Mouse (Mus musculus): Measurements from ENCODE around the gene Palm.

Gene Palm

DNA sequence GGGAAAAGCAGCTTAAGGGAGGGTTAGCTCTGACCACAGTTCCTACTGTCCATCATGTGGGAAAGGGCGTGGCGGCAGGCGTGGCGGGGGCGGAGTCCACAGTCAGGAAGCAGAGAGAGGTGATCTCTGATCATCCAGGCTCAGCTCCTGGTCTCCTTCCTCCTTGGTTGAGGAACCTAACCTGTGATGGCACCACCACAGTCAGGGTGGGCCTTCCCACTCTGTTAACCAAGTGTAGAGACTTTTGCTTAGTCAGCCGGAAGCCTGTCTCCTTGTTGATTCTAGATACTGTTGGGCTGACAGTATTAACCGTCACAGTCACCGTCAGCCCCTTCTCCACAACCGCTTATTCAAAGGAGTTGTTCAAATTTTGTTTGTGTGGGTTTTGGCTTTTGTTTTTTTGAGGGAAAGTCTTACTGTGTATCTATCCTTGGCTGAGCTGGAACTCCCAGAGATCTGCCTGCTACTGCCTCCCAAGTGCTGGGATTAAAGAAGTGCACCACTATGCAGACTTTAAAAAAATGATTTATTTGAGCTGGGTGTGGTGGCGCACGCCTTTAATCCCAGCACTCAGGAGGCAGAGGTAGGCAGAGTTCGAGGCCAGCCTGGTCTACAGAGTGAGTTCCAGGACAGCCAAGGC lies 5.0 kb downstream of the Palm start:
- no peak for DNase-seq (ENCODE audit: low read depth, low spot score)

DNA sequence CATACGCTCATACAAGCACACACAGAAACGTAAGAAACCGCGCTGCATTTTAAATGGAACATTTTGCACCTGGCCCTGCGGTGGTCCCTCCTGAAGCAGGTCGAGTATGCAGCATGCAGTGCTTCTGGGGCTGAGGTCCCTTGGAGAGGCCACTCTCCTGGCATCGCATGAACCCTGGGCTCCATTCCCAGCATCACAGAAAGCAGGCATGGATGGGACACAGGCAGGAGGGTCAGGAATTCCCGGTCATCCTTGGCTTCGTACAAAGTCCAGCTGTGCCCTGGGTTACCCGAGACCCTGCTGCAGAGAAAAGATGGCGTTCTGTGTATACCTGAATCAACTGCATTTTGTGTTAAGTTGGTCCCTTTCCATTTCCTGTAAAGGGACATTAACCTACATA lies 7.1 kb downstream of the Palm start:
- no peak for DNase-seq (ENCODE audit: low read depth, low spot score)

DNA sequence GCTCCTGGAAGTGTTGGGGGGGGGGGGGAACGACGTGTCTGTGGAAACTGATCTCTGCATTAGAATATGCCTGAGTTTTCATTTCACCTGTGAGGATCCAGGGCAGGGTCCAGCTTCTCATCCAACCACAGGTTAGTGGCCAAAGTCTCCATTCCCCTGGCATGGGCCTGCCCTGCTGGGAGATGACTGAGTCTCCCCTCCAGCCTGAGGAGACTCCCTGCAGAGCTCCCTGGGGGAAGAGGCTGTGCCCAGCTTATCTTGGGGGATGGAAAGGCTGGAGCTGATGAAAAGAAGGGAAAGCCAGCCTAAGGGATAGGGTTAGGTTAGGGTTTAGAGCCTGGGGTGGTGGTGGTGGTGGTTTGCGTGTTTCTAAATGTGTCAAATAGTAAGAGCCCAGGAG lies 8.5 kb downstream of the Palm start:
- no peak for DNase-seq (ENCODE audit: low read depth, low spot score)

DNA sequence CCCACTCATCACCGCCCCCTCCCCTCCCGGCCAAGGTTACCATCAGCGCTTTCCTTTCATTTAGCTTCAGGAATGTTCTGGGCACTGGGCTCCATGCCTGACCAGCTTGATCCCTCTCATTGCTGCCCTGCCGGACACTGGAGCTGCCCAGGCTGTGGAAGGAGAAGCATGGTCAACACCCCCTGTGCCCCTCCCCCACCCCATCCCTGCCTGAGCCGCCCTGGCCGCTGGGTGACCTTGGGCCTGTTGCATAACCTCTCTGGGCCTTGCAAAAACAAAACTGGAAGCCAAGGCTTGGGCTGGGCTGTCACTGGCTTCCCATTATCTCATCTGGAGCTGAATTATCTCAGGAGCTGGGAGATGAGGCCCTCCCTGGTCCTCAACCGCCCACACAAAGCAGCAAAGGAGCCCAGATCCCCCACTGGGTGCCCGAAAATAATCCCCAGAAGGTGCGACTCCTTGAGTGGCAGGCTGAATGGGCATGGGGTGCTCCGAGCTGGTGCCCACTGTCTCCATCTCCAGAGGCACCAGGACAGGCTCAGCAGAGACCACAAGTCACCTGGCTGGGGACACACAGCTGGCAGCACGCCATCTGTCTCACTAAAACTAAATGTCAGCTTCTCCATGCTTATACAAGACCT lies 9.1 kb downstream of the Palm start:
- DNase-seq (ENCODE audit: low read depth, low spot score), result peak; percentile 64

DNA sequence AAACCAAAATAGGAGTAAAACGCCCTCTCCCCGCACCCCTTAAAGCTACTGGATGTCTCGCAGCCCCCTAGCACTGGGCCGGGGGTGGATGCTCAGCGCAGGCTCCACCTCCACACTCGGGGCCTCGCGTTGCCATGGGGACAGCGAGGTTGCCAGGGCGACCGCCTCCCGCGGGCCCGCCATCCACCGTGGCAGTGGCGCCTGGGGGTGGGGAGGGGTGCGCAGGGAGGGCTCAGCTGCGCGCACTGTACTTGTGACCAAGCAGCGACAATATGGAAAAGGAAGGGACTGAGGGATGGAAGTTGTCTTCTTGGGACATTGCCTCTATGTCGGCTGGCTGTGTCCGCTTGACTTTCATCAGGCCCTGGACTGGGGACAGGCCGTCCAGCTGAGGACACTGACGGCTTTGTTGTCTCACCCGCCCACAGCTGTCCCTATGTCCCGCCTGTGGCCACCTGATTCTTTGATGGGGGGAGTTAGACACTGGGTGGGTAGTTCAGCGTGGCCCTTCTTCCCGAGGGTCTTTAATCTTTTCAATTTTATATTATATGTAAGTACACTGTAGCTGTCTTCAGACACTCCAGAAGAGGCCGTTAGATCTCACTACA lies 10.4 kb downstream of the Palm start:
- peak; percentile 93 for DNase-seq (ENCODE audit: low read depth, low spot score)

DNA sequence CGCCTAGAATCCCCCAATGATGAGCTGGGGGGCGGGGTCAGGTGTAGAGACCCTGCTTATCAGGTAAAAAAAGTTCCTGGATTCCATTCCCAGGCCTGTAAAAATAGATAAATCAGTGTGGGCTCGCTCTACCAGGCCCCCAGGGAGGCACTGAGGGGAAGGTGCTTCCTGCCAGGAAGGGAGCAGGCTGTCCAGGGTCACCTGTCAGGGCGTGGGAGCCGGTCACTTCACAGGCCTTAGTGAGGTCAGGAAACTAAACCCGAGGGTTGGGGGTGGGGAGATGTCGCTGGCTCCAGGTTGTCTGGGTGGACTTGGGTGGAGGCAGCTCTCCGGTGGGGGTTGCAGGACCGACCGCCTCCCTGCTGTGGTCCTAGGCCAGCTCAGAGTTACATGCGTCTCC lies 12.3 kb downstream of the Palm start:
- DNase-seq (ENCODE audit: low read depth, low spot score), result no peak

DNA sequence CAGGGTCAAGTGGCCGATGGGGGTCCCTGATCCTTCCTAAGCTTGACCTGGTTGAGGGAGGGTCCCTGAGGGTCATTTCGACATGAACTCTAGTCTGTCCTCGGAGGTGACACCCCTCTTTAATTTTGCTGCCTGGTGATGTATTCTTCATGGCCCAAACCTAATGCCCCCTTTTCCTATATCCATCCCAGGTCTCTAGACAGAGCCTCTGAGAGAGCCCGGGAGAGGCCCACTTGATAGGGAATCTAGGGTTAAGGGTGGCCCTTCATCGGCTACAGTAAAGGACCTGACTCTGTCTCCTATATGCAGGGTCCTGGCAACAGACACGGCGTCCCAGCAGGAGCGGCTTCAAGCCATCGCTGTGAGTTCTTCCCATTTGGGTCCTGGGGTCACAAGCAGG lies 13.0 kb downstream of the Palm start:
- no peak for DNase-seq (ENCODE audit: low read depth, low spot score)

DNA sequence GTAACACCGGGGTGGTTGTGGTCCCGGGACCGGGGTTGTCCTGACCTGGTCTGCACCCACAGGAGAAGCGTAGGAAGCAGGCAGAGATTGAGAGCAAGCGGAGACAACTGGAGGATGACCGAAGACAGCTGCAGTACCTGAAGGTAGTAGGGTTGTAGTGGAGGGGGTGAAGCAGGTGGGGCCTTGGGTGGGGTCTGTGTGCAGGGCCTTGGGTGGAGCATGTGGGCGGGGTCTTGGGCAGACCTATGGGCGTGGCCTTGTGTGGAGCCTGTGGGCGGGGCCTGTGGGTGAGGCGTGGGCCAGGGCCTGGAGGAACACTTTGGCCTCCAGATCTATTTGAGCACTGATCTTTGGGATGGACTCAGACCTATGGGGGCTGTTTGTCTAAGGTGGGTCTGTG lies 13.6 kb downstream of the Palm start:
- DNase-seq (ENCODE audit: low read depth, low spot score), result no peak

DNA sequence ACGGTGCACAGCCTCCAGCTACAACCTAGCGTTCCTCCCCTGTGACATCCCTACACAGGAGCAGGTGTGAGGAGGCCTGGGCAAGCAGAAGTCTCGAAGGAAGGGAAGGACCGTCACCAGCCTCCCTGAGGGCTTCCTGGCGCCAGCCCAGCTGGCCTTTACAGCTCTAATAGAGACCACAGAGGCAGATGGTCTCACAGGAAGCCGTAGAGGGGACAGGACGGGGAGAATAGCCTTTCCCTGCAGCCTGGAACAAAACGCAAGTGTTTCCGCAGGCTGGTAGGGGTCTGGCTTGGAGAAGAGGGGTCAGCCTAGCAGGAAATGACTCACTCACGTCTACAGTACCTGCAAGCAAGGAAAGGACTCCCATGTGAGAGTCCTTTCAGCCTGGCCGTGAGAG lies 14.5 kb downstream of the Palm start:
- no peak for DNase-seq (ENCODE audit: low read depth, low spot score)

DNA sequence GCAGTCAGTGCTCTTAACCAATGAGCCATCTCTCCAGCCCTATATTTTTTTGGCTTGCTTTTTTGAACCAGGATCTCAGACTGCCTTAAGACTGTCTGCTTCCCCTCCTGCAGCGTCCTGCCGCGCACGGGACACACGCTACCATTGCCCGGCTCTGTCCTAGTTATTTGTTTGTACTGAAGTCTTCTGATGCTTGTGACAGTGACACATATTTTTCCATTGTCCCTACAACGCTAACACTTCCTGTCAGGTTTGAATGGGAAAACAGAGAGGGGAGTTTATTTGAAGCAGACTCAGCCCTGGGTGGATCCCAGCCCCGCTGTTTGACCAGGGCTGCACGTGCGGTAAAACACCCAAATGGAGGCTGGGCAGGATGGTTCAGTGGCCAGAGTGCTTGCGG lies 15.4 kb downstream of the Palm start:
- DNase-seq (ENCODE audit: low read depth, low spot score), result no peak

DNA sequence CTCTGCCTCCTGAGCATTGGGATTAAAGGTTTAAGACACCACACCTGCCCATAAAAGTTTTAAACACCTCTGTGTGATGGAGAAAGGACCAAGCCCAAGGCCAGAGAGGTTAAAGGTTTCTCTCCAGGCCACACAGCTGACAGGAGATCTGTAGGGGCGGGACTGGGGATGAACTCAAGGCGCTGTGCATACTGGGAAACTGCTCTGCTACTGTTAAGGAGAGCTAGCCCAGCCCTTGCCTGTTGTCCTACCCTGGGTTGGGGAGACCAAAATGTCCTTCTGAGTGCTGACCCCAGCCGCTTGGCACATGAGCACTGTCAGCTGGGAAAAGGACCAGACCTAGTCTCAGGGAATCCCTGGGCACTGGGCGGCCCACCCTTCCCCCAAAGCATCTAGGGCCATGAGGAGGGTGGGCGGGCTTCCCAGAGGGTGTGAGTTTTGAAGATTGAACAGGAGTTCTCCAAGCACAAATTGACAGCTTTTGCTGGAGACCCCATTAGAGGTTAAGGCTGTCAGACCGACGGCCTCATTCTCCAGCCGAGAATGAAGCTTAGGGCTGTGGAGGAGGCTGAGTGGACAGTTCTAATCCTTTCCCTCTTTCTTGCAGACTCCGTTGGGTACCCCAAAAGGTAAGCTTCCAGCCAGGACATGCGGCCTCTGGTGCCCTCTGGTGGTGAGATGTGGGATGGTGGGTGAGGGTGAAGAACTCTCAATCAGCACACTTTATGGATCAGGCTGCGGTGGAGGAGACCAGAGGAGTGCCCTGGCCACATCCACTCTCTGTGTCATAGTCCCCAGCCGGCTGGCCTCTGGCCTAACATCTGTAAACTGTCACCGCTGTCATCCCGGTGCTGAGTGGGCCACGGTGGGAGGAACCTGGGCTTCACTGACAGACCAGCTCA lies 18.6 kb downstream of the Palm start:
- no peak for DNase-seq (ENCODE audit: low read depth, low spot score)

DNA sequence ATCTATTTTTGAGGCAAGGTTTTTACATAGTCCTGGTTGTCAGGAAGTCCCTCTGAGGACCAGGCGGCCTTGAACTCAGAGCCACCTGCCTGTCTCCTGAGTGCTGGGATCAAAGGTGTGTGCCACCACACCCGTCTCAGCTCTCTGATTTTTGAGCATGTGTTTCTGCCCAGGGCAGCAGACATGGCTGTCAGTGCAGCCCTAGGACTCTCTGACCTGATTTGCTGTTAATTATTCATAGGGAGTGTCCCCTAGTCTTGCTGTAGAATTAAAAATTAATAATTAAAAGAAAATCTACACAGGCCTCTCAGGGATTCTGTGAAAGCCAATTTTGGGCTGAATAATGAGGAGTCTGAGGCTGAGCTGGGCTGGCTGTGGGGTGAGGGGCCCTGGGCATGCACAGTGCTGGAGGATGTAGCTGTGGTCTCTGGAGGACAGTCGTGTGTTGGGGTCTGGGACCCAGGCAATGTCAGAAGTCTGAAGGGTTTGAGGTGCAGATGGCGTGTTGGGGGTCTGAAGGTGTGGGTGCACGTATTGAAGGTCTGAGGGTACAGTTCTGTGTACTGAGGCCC lies 21.0 kb downstream of the Palm start:
- no peak for DNase-seq (ENCODE audit: low read depth, low spot score)

DNA sequence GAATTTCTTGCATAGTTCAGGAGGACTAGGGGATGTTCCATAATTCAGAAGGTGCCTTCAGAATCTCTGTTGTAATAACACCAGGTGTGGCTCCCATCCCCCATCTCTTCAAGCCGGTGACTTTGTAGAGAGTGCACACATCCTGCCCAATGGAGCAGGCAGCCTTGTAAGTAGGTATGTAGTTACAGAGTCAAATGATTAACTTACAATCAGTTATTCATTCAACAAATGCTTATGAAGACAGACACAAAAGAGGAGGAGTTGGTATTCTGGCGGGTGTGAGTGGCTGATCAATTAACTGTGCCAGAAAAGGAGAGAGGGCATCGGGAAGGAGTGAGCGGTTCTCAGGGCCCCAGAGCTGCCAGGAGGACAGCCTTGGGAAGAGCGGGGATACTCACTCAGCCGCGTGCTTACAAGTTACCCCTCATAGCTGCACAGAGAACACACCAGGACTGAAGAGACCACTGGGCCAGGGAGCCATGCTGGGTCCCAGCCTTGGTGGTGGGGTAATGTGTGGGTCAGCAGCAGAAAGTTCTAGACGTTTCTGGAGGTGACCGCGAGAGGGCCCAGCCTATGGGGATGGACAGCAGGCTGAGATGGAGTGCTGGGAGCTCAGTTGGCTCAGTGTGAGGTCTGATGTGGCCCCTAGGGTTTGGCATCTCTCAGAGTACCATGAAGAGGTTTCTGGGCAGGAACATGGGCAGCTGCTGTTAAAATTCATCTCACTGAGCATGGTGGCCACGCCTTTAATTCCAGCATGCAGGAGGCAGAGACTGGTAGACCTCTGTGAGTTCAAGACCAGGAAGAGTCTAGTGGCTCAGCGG lies 22.5 kb downstream of the Palm start:
- no peak for DNase-seq (ENCODE audit: low read depth, low spot score)

DNA sequence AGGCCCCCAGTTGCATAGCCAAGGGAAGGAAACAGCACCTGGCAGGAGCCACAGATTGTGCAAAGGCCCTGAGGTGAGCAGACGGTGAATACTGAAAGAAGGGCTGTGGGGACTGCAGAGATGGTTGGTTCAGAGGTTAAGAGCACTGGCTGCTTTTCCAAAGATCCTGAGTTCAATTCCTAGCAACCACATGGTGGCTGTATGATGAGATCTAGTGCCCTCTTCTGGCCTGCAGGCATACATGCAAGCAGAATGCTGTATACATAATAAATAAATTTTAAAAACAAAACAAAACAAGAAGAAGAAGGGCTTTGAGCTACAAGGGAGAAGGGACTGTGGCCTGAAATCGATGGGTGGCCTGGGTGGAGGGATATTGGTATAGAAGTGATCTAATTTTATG lies 23.7 kb downstream of the Palm start:
- DNase-seq (ENCODE audit: low read depth, low spot score), result no peak

DNA sequence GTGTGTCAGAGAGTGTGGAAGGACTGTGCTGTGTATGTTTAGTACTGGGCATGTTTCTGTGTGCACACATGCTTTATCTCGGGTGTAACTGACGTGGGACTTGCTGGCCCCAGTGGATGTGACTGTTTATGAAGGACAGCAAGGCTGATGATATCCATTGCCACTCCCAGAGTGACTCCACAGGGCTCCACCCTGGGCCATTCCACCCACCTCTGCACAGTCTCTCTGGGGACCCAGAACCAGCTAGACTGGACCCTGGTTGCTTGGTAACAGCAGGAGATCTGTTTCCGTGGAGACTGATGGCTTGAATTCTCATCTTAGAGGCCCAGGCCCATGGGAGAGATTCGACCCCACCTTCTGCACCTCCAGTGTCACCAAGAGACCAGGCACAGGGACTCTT lies 24.9 kb downstream of the Palm start:
- DNase-seq (ENCODE audit: low read depth, low spot score), result no peak

DNA sequence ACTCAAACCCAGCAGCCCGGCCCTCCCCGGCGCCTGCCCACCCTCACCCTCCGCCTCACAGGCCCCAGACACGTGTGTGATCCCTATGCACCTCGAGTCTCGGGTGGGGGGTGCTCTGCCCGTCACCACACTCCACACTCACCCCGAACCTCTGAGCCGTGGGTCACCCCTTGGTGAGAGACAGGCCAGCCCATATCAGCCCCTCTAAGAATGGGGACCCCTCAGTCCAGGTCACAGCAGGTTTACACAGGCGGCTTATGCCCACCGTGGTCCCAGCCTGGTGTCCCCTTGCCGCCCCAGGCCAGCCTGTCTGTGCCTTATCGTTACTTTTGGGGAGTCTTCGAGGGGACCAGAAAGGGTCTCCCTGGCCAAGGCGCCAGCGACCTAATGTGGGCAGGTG lies 26.2 kb downstream of the Palm start:
- no peak for DNase-seq (ENCODE audit: low read depth, low spot score)

DNA sequence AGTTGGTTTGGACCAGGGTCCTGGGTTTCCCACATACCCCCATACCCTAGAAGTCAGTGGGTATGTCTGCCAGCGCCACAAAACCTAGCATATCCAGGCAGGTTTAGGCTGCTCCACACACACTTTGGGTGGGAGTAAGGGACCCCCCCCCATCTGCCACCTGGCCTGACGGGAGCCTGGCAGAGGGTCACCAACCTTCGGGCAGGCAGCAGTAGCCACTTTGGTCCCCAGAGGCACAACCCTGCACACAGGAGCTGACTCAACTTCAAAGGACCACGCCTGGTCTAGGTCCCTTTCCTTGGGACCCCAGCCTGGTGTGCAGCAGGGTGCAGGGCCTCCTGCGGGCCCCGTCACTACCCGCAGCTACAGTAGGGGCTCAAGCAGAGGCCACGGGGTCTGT lies 26.9 kb downstream of the Palm start:
- DNase-seq (ENCODE audit: low read depth, low spot score), result no peak

DNA sequence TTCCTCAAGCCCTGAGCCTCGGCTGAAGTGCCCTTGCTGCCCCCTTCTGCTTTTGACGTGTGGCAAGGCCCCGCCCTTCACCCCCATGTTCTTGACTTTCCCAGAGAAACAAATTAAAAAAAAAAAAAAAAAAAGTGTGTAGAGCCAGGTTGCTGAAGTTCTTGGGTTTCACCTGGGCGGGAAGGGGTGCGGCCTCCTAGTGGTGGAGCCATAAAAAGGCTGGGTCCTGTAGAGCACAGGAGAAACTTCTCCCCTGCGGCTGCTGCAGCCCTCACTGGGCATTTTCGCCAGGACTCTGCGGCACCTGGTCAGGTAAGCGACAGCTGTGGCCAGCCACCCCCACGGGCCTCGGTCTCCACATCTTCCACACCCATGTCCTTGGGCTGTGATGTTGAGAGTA lies 27.4 kb downstream of the Palm start, which contains the start of gene Misp:
Gene Misp, plus strand, starts transcription at position 208 of the 400 bp plus-strand sequence.
- no peak for DNase-seq (ENCODE audit: low read depth, low spot score)

DNA sequence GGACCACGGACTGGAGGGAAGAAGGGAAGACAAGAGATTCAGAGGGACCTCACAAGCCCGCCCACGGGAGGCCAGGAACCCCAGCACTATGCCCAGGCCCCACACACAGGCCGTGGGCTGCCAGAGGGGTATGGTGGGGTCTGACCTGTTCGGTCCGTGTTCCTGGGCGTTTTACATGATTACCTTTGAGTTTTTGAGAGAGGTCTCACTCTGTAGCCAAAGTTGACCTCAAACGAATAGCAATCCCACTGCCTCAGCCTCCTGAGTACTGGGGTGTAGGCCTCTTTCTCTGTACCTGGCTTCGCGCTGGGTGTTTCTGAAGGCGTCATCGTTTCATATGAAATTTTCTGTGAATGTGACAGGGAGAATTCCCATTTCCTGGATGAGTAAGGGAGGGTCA lies 28.4 kb downstream of the Palm start:
- DNase-seq (ENCODE audit: low read depth, low spot score), result no peak

DNA sequence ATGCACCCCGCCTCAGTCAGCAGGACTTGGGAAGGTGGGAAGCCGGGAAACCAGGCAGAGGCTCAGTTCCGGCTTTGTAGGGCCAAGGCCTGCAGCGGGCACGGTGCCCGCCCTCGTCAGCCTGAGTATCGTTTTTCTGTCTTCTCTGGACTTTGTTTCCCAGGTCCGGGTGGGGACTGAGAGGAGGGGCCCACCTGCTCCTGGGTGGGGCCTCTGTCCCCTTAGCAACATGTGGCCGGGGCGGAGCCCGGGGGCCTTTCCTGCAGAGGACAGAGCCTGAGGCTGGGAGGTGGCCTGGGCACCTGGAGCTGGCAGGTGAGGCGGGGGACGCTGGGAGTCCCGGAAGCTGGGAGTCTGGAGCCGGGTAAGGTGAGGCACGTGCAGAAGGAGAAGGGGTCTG lies 29.0 kb downstream of the Palm start:
- no peak for DNase-seq (ENCODE audit: low read depth, low spot score)

DNA sequence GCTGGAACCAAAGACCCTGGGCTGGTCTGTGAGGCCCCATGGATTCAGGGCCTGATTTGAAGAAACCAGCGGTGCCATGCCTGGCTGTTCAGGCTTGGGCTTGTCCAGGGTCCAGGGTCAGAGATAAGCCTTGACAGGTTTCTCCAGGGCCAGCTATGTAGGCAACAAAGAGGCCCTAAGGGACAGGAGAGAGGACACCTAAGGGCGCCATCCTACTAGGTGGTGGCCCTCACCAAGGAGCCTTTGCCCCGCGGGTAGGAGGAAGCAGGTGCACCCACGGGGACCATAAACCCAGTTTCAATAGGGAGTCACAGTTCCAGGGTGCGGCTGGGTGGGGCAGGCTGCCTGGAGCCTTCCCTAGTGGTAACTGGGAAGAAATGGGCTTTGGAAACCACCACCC lies 29.6 kb downstream of the Palm start:
- no peak for DNase-seq (ENCODE audit: low read depth, low spot score)
